Mouse (Mus musculus) ES-E14 (cell line): ENCODE measurements around the gene Draxin.

ENCODE experiments used
- CHD2 ChIP-seq: IDR thresholded peaks from 2 replicates; pipeline ENCODE4 v1.6.1; 2014; ENCODE audit warnings: mild to moderate bottlenecking, low read depth, low read length, inconsistent platforms
- MAFK ChIP-seq: IDR thresholded peaks from 2 replicates; pipeline ENCODE4 v1.6.1; 2014; ENCODE audit warnings: mild to moderate bottlenecking, low read depth, low read length, inconsistent platforms; ENCODE audit not compliant: insufficient read depth
- ZNF384 ChIP-seq: IDR thresholded peaks from 2 replicates; pipeline ENCODE4 v1.6.1; 2012; ENCODE audit warnings: low read depth, low read length, inconsistent platforms

DNA sequence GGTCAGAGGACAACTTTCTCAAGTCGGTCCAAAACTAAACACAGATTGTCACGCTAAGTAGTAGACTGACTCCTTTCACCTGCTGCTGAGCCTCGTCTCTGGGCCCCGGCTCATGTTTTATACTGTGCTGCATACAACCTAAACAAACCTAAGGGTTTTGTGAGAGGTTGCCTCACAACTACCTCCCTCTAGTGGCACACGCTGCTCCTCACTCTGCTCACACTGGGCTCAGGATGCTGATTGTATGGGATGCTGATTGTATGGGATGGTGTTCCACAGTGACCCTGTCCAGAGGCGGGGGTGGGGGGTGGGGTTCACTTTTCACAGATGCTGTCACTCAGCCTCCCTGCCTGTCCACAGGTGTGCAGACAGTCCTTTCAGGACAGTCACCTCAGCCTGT is 51.3 kb downstream of the Draxin start:
- TF ChIP-seq ZNF384 (no peak), MAFK (no peak), CHD2 (no peak)
